Mouse (Mus musculus) MEL (cell line): ENCODE measurements around the gene Gpt2. TPM values are rescaled to one million over a fixed set of nuclear protein-coding genes. Genes with fewer than 3 reads are reported as not detected.

Experiments
- DNase-seq: peaks from one replicate; pipeline ENCODE4 v3.0.0; 2011; ENCODE audit warnings: low read depth, low spot score
- H3K27ac ChIP-seq: 2 replicates; pipeline ENCODE4 v1.5.1; 2012; ENCODE audit warnings: low read depth, mild to moderate bottlenecking, control low read depth, low read length, moderate library complexity; ENCODE audit not compliant: control insufficient read depth
- H3K27me3 ChIP-seq, 2 experiments: fragments of 150-350 bp in 1 of 2; sonication (generic) in 1 of 2; 2 replicates each; pipeline ENCODE4 v1.6.1; 2012; ENCODE audit warnings: low read length in 2 of 2, mild to moderate bottlenecking in 2 of 2, improper control_type of control experiment in 1 of 2, moderate library complexity in 1 of 2; ENCODE audit not compliant: insufficient read depth in 2 of 2, control insufficient read depth in 1 of 2
- H3K36me3 ChIP-seq, 2 experiments: 2 replicates each; pipeline ENCODE4 v1.6.1; 2012 to 2014; ENCODE audit warnings: low read length in 2 of 2, improper control_type of control experiment in 1 of 2, inconsistent platforms in 1 of 2, mild to moderate bottlenecking in 1 of 2; ENCODE audit not compliant: insufficient read depth in 2 of 2, control insufficient read depth in 1 of 2
- H3K4me1 ChIP-seq, 2 experiments: fragments of 150-350 bp in 1 of 2; sonication (generic) in 1 of 2; 2 replicates each; pipeline ENCODE4 v1.6.1; 2012; ENCODE audit warnings: low read length in 2 of 2, improper control_type of control experiment in 1 of 2, mild to moderate bottlenecking in 1 of 2; ENCODE audit not compliant: insufficient read depth in 2 of 2, control insufficient read depth in 1 of 2
- H3K4me3 ChIP-seq, 2 experiments: fragments of 150-350 bp in 1 of 2; sonication (generic) in 1 of 2; 2 replicates each; pipeline ENCODE4 v1.5.1; 2012; ENCODE audit warnings: low read depth in 2 of 2, low read length in 2 of 2, mild to moderate bottlenecking in 2 of 2, moderate library complexity in 2 of 2, control low read depth in 1 of 2, improper control_type of control experiment in 1 of 2; ENCODE audit not compliant: control insufficient read depth in 1 of 2, insufficient read depth in 1 of 2
- H3K79me2 ChIP-seq: 2 replicates; pipeline ENCODE4 v1.6.1; 2012; ENCODE audit warnings: mild to moderate bottlenecking, low read length, moderate library complexity; ENCODE audit not compliant: control insufficient read depth, poor library complexity, insufficient read depth
- H3K9ac ChIP-seq: 2 replicates; pipeline ENCODE4 v1.6.1; 2012; ENCODE audit warnings: low read depth, mild to moderate bottlenecking, control low read depth, low read length, moderate library complexity; ENCODE audit not compliant: control insufficient read depth, poor library complexity, severe bottlenecking
- H3K9me3 ChIP-seq: fragments of 150-350 bp; sonication (generic); replicated peaks from 2 replicates; pipeline ENCODE4 v1.6.1; 2012; ENCODE audit warnings: mild to moderate bottlenecking, low read length, improper control_type of control experiment, moderate library complexity; ENCODE audit not compliant: insufficient read depth
- BHLHE40 ChIP-seq: IDR thresholded peaks from 2 replicates; pipeline ENCODE4 v1.6.1; 2012; ENCODE audit warnings: low read depth, mild to moderate bottlenecking, inconsistent platforms, low read length, improper control_type of control experiment, borderline replicate concordance
- CHD1 ChIP-seq: IDR thresholded peaks from 2 replicates; pipeline ENCODE4 v1.6.1; 2012; ENCODE audit warnings: low read depth, mild to moderate bottlenecking, inconsistent platforms, low read length, improper control_type of control experiment
- E2F4 ChIP-seq: IDR thresholded peaks from 2 replicates; pipeline ENCODE4 v1.6.1; 2011; ENCODE audit warnings: low read depth, low read length, improper control_type of control experiment, borderline replicate concordance
- ELF1 ChIP-seq: IDR thresholded peaks from 2 replicates; pipeline ENCODE4 v1.6.1; 2014; ENCODE audit warnings: low read depth, mild to moderate bottlenecking, inconsistent platforms, low read length, improper control_type of control experiment, moderate library complexity
- EP300 ChIP-seq, 2 experiments: IDR thresholded peaks; 2 replicates each; pipeline ENCODE4 v1.6.1; 2011; ENCODE audit warnings: improper control_type of control experiment in 2 of 2, low read length in 2 of 2, low read depth in 1 of 2, mild to moderate bottlenecking in 1 of 2
- ETS1 ChIP-seq: IDR thresholded peaks from 2 replicates; pipeline ENCODE4 v1.6.1; 2012; ENCODE audit warnings: low read depth, mild to moderate bottlenecking, inconsistent platforms, low read length, improper control_type of control experiment, moderate library complexity
- GABPA ChIP-seq: IDR thresholded peaks from 2 replicates; pipeline ENCODE4 v1.6.1; 2012; ENCODE audit warnings: low read depth, mild to moderate bottlenecking, inconsistent platforms, low read length, improper control_type of control experiment, moderate library complexity
- GATA1 ChIP-seq: IDR thresholded peaks from 2 replicates; pipeline ENCODE4 v1.6.1; 2011; ENCODE audit warnings: low read depth, low read length, improper control_type of control experiment
- MAFK ChIP-seq: IDR thresholded peaks from 2 replicates; pipeline ENCODE4 v1.6.1; 2011; ENCODE audit warnings: low read depth, mild to moderate bottlenecking, low read length, improper control_type of control experiment, borderline replicate concordance
- MAX ChIP-seq: IDR thresholded peaks from 2 replicates; pipeline ENCODE4 v1.6.1; 2011; ENCODE audit warnings: low read length, improper control_type of control experiment
- MAZ ChIP-seq: IDR thresholded peaks from 2 replicates; pipeline ENCODE4 v1.6.1; 2012; ENCODE audit warnings: low read depth, mild to moderate bottlenecking, inconsistent platforms, low read length, improper control_type of control experiment
- MEF2A ChIP-seq: IDR thresholded peaks from 2 replicates; pipeline ENCODE4 v1.6.1; 2014; ENCODE audit warnings: low read depth, mild to moderate bottlenecking, inconsistent platforms, low read length, improper control_type of control experiment; ENCODE audit not compliant: poor library complexity, insufficient replicate concordance, severe bottlenecking; ENCODE audit errors: extremely low read depth
- MXI1 ChIP-seq: IDR thresholded peaks from 2 replicates; pipeline ENCODE4 v1.6.1; 2011; ENCODE audit warnings: mild to moderate bottlenecking, low read depth, low read length, improper control_type of control experiment
- MYB ChIP-seq: IDR thresholded peaks from 2 replicates; pipeline ENCODE4 v1.6.1; 2011; ENCODE audit warnings: mild to moderate bottlenecking, low read depth, low read length, improper control_type of control experiment
- NRF1 ChIP-seq: IDR thresholded peaks from 2 replicates; pipeline ENCODE4 v1.6.1; 2014; ENCODE audit warnings: low read depth, mild to moderate bottlenecking, inconsistent platforms, low read length, improper control_type of control experiment, moderate library complexity; ENCODE audit not compliant: poor library complexity, insufficient read depth, severe bottlenecking
- POLR2A ChIP-seq, 2 experiments: IDR thresholded peaks; 2 replicates each; pipeline ENCODE4 v1.6.1; 2011 to 2012; ENCODE audit warnings: low read length in 2 of 2, mild to moderate bottlenecking in 2 of 2, control low read depth in 1 of 2, improper control_type of control experiment in 1 of 2, low read depth in 1 of 2, moderate library complexity in 1 of 2; ENCODE audit not compliant: control insufficient read depth in 1 of 2, insufficient read depth in 1 of 2, poor library complexity in 1 of 2
- POLR2AphosphoS2 ChIP-seq: IDR thresholded peaks from 2 replicates; pipeline ENCODE4 v1.6.1; 2011; ENCODE audit warnings: low read length, improper control_type of control experiment
- POLR2AphosphoS5 ChIP-seq: IDR thresholded peaks from 2 replicates; pipeline ENCODE4 v1.6.1; 2012; ENCODE audit warnings: low read depth, borderline replicate concordance, mild to moderate bottlenecking, inconsistent platforms, low read length, moderate library complexity, mixed read lengths
- RAD21 ChIP-seq: IDR thresholded peaks from 2 replicates; pipeline ENCODE4 v1.6.1; 2011; ENCODE audit warnings: mild to moderate bottlenecking, low read depth, low read length, improper control_type of control experiment
- RCOR1 ChIP-seq: IDR thresholded peaks from 2 replicates; pipeline ENCODE4 v1.6.1; 2012; ENCODE audit warnings: low read depth, mild to moderate bottlenecking, inconsistent platforms, low read length, improper control_type of control experiment
- SIN3A ChIP-seq: IDR thresholded peaks from 2 replicates; pipeline ENCODE4 v1.6.1; 2012; ENCODE audit warnings: low read length, improper control_type of control experiment, inconsistent platforms
- TCF12 ChIP-seq: IDR thresholded peaks from 2 replicates; pipeline ENCODE4 v1.6.1; 2014; ENCODE audit warnings: low read depth, mild to moderate bottlenecking, inconsistent platforms, low read length, improper control_type of control experiment, moderate library complexity
- UBTF ChIP-seq: IDR thresholded peaks from 2 replicates; pipeline ENCODE4 v1.6.1; 2012; ENCODE audit warnings: low read depth, mild to moderate bottlenecking, inconsistent platforms, low read length, improper control_type of control experiment, moderate library complexity, borderline replicate concordance; ENCODE audit not compliant: insufficient read depth
- USF1 ChIP-seq: IDR thresholded peaks from 2 replicates; pipeline ENCODE4 v1.6.1; 2014; ENCODE audit warnings: low read depth, mild to moderate bottlenecking, inconsistent platforms, low read length, improper control_type of control experiment, moderate library complexity
- ZC3H11A ChIP-seq: IDR thresholded peaks from 2 replicates; pipeline ENCODE4 v1.6.1; 2012; ENCODE audit warnings: low read depth, mild to moderate bottlenecking, inconsistent platforms, low read length, improper control_type of control experiment
- ZKSCAN1 ChIP-seq: IDR thresholded peaks from 2 replicates; pipeline ENCODE4 v1.6.1; 2012; ENCODE audit warnings: low read depth, mild to moderate bottlenecking, inconsistent platforms, low read length, improper control_type of control experiment, moderate library complexity
- ZMIZ1 ChIP-seq: IDR thresholded peaks from 2 replicates; pipeline ENCODE4 v1.6.1; 2012; ENCODE audit warnings: low read depth, mild to moderate bottlenecking, inconsistent platforms, low read length, improper control_type of control experiment, moderate library complexity
- ZNF384 ChIP-seq: IDR thresholded peaks from 2 replicates; pipeline ENCODE4 v1.6.1; 2012; ENCODE audit warnings: low read depth, mild to moderate bottlenecking, inconsistent platforms, low read length, improper control_type of control experiment
- polyA plus RNA-seq, 2 experiments: library from polyadenylated mRNA; stranded (reverse) in 1 of 2; unstranded in 1 of 2; fragments of >175 nt in 1 of 2; fragments of >200 nt in 1 of 2; gene quantifications; 2 replicates each; pipeline versions ENCODE4 v1.2.1 to v1.2.4; 2012; ENCODE audit warnings: low replicate concordance in 2 of 2, low read depth in 1 of 2; ENCODE audit not compliant: insufficient read length in 2 of 2, insufficient read depth in 1 of 2, missing spikeins in 1 of 2
- total RNA-seq: library from RNA; depleted of rRNA; stranded (reverse); fragments of 300-350 nt; gene quantifications from 2 replicates; pipeline ENCODE4 v1.2.3, GENCODE M21; 2012

The Gpt2 gene
- total and polyA plus RNA-seq, 3 experiments = 10.2 to 25.3 TPM; not detected in 1

GRCm38 (mm10) chr8:85563336-85563735, 71.0 kb downstream of the Gpt2 start:
- TF ChIP-seq BHLHE40 = no peak
- no peak for TF ChIP-seq MXI1
- no peak for TF ChIP-seq ELF1
- TF ChIP-seq ETS1 = no peak
- TF ChIP-seq ZKSCAN1 = no peak
- TF ChIP-seq ZMIZ1 = no peak
- TF ChIP-seq RCOR1 = no peak
- TF ChIP-seq NRF1 = no peak
- no peak for TF ChIP-seq POLR2AphosphoS5
- no peak for TF ChIP-seq GATA1
- no peak for TF ChIP-seq UBTF
- no peak for TF ChIP-seq USF1
- no peak for TF ChIP-seq GABPA
- no peak for TF ChIP-seq E2F4
- TF ChIP-seq ZC3H11A = no peak
- no peak for DNase-seq
- Histone ChIP-seq H3K9me3 (no peaks in the 10 kb centered on the region), H3K9ac (no peak overlapping the region), H3K4me3 (no peak overlapping the region), H3K36me3 (peaks cover 0 to 51% of the 10 kb centered on the region in 2 experiments; a peak in 2 of 4 replicates), H3K4me1 (peaks cover 39 to 48% of the 10 kb centered on the region in 2 experiments), H3K27me3 (no peaks in the 10 kb centered on the region), H3K79me2 (no peaks in the 10 kb centered on the region), H3K27ac (no peak overlapping the region)

DNA sequence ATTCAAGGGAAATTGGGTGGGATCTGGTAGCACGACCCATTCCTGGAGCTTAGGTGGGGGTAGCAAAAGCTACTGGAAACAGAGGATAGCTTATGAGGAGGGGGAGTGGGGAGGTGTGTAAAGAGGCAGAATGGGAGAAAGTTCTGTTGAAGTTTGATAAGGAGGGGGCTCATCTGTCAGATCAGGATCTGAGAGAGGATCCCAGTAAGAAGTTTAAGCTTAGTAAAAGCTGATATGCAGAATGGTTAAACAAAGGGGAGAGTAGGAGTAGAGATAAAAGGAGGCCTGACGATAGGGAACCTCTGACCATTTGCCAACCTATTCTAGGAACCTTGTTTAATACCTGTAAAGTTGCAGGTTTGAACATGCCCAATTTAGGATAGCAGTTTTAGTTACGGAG, 72.8 kb downstream of the Gpt2 start:
- H3K9me3 ChIP-seq = no peaks in the 10 kb centered on the region
- no peaks in the 10 kb centered on the region for H3K79me2 ChIP-seq
- H3K27ac ChIP-seq = peak overlapping the region; percentile 32; the same call in 1 of the 2 replicates
- H3K9ac ChIP-seq = no peak overlapping the region
- H3K4me1 ChIP-seq = peaks cover 29 to 42% of the 10 kb centered on the region in 2 experiments
- no peaks in the 10 kb centered on the region for H3K27me3 ChIP-seq
- H3K4me3 ChIP-seq = no peak overlapping the region
- DNase-seq = no peak
- H3K36me3 ChIP-seq = peaks cover 0 to 41% of the 10 kb centered on the region in 2 experiments; a peak in 2 of 4 replicates
- TF ChIP-seq POLR2AphosphoS5 (no peak), MXI1 (peak; percentile 31; the same call in 1 of the 2 replicates), ETS1 (0 out of 2 replicates have a peak, but pooled peaks have one; percentile 55), EP300 (IDR thresholded peaks at IDR 0.05; ENCODE audit: low read depth in 1 of 2, low read length in 2 of 2) (peak; percentile 59 to 75; a peak in 3 of 4 replicates), ZMIZ1 (no peak), POLR2A (IDR thresholded peaks at IDR 0.05; ENCODE audit: control insufficient read depth in 1 of 2, insufficient read depth in 1 of 2, low read depth in 1 of 2, low read length in 2 of 2, poor library complexity in 1 of 2) (no peak), MAFK (0 out of 2 replicates have a peak, but pooled peaks have one; percentile 9), TCF12 (peak; percentile 68), CHD1 (no peak), BHLHE40 (no peak), SIN3A (peak; percentile 43; the same call in 1 of the 2 replicates), E2F4 (no peak), MEF2A (0 out of 2 replicates have a peak, but pooled peaks have one; percentile 14), RCOR1 (0 out of 2 replicates have a peak, but pooled peaks have one; percentile 49), GATA1 (peak; percentile 71), RAD21 (no peak), MAX (no peak), NRF1 (no peak), POLR2AphosphoS2 (no peak), UBTF (no peak), USF1 (no peak), MAZ (peak; percentile 78; the same call in 1 of the 2 replicates), ELF1 (no peak), MYB (no peak), ZNF384 (no peak)
